Mouse (Mus musculus) brain, embryonic 14.5 days (tissue): ENCODE measurements around the gene D630023F18Rik. TPM values are rescaled to one million over a fixed set of nuclear protein-coding genes. Genes with fewer than 3 reads are reported as not detected.

Experiments used
- DNase-seq: peaks from one replicate; pipeline ENCODE4 v3.0.0-alpha.2; 2011; ENCODE audit warnings: low read depth
- CTCF ChIP-seq: fragments of 200-500 bp; IDR thresholded peaks from 2 replicates; pipeline ENCODE4 v1.5.1; 2012; ENCODE audit warnings: inconsistent platforms, mild to moderate bottlenecking, moderate library complexity, borderline replicate concordance; ENCODE audit not compliant: insufficient read depth, insufficient read length; ENCODE audit errors: extremely low read depth
- POLR2A ChIP-seq: fragments of 200-500 bp; IDR thresholded peaks from 2 replicates; pipeline ENCODE4 v1.6.1; 2012; ENCODE audit warnings: mild to moderate bottlenecking, inconsistent platforms, borderline replicate concordance; ENCODE audit not compliant: poor library complexity, insufficient read depth, insufficient read length, severe bottlenecking; ENCODE audit errors: extremely low read depth
- polyA plus RNA-seq: library from polyadenylated mRNA; depleted of rRNA; stranded (reverse); fragments of >200 nt; gene quantifications from 2 replicates; pipeline ENCODE4 v1.2.3, GENCODE M21; 2012

The D630023F18Rik gene
- polyA plus RNA-seq, 1 experiment, result 0.34 TPM

- DNase-seq, result no peak
- no peak for TF ChIP-seq CTCF
- TF ChIP-seq POLR2A, result no peak
Observed at GRCm38 (mm10) chr1:65107654-65108279, 15.2 kb downstream of the D630023F18Rik start.

- TF ChIP-seq CTCF (no peak), POLR2A (no peak)
- no peak for DNase-seq
Observed at GRCm38 (mm10) chr1:65103273-65103672, 19.7 kb downstream of the D630023F18Rik start, which contains the start of gene Cryga. Gene Cryga, minus strand, starts transcription at chr1:65103373.

- no peak for DNase-seq
- TF ChIP-seq CTCF (no peak), POLR2A (no peak)
Observed at GRCm38 (mm10) chr1:65096953-65097352, 26.1 kb downstream of the D630023F18Rik start.

- TF ChIP-seq CTCF, result no peak
- TF ChIP-seq POLR2A, result no peak
- DNase-seq, result no peak
Observed at GRCm38 (mm10) chr1:65091566-65091965, 31.4 kb downstream of the D630023F18Rik start.

- TF ChIP-seq POLR2A (no peak), CTCF (no peak)
- DNase-seq, result no peak
Observed at GRCm38 (mm10) chr1:65090370-65090769, 32.6 kb downstream of the D630023F18Rik start.

GRCm38 (mm10) chr1:65088567-65089356 lies 34.3 kb downstream of the D630023F18Rik start:
- TF ChIP-seq CTCF (no peak), POLR2A (no peak)
- no peak for DNase-seq

GRCm38 (mm10) chr1:65082188-65082587 lies 40.8 kb downstream of the D630023F18Rik start, which contains the start of gene Crygb:
Gene Crygb, minus strand, starts transcription at chr1:65082288.
- TF ChIP-seq CTCF, result no peak
- peak; percentile 35 for DNase-seq

GRCm38 (mm10) chr1:65075607-65076006 lies 47.4 kb downstream of the D630023F18Rik start:
- peak; percentile 27 for DNase-seq
- TF ChIP-seq CTCF (no peak), POLR2A (no peak)

GRCm38 (mm10) chr1:65073589-65073988 lies 49.4 kb downstream of the D630023F18Rik start, which contains the start of gene Crygc:
Gene Crygc, minus strand, starts transcription at chr1:65073689.
- TF ChIP-seq CTCF (no peak), POLR2A (no peak)
- DNase-seq, result no peak

GRCm38 (mm10) chr1:65067842-65068241 lies 55.2 kb downstream of the D630023F18Rik start:
- no peak for TF ChIP-seq POLR2A
- no peak for TF ChIP-seq CTCF
- no peak for DNase-seq

GRCm38 (mm10) chr1:65064201-65064600 lies 58.8 kb downstream of the D630023F18Rik start:
- TF ChIP-seq POLR2A (no peak), CTCF (no peak)
- DNase-seq, result peak; percentile 25
